Mouse (Mus musculus) cerebellum, adult 2 months (tissue): Measurements from ENCODE around the gene Maml3.

Source experiments
- CTCF ChIP-seq: fragments of 200-500 bp; IDR thresholded peaks from 2 replicates; pipeline ENCODE4 v1.5.1; 2011; ENCODE audit warnings: low read depth, mild to moderate bottlenecking, control low read depth, low read length, moderate library complexity, borderline replicate concordance; ENCODE audit not compliant: insufficient read depth
- POLR2A ChIP-seq: fragments of 200-500 bp; IDR thresholded peaks from 2 replicates; pipeline ENCODE4 v1.6.1; 2011; ENCODE audit warnings: low read length, control low read depth, borderline replicate concordance; ENCODE audit not compliant: insufficient read depth

DNA sequence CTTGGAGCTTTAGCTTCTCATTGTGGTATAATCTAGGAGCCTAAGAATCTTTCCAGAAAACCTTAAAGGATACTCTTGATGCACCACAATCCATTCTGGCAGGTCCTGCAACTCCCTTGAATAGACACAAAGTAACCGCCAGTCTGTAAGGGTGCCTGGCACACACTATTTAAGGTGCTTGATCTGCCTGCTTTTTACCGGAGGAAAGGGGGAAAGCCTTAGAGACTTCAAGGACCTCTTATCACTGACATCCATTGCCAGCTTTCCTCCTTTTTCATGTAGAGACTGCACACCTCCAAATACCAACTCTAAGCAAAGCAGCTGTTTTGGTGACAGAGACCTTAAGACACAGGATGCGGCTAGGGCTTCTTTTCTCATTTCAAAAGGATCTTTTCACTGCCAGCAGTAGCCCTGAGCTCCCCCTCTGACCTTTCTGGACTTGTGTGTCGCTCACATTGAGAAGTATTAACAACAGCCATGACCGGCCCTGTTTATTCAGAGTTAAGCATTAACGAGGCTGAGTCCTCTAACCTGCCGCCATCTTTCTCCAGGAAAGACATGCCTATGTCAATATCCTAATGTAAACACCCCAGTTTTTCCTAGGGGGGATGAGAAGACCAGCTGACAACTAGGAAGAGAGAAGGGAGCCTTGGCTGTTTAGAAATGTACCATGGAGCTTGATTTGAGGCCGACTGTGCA lies 127.1 kb downstream of the Maml3 start:
- TF ChIP-seq CTCF: no peak
- TF ChIP-seq POLR2A: no peak
